In genomic region chr3:79083030-79083429, GRCm38 (mm10) we compare ENCODE assay signal across 27 mouse cellular contexts.
"Had no signal": no experiment of that assay in that cellular context is flagged by ENCODE, and none has a peak within 500 bp of the region (broad histone marks: within the 10 kb centered on the region; RNA-seq: fewer than 3 reads in every experiment).

No protein-coding gene starts in this region.

- H3K4me3 ChIP-seq: embryonic facial prominence, embryonic 10.5 days; embryonic facial prominence, embryonic 12.5 days; embryonic facial prominence, embryonic 13.5 days; embryonic facial prominence, embryonic 15.5 days; erythroblast, embryonic 14.5 days; forebrain, embryonic 10.5 days; forebrain, embryonic 12.5 days; forebrain, embryonic 13.5 days; forebrain, embryonic 15.5 days; gastrocnemius, adult 2 months had no signal

- DNase-seq: cerebellum, adult 18-20 months; cerebellum, adult 2 months; cerebellum, adult 8-10 months; cerebellum, adult 9-10 months; cerebellum, adult 9-11 months; cerebellum, postnatal 10 days; cerebellum, postnatal 14 days; cerebellum, postnatal 25 days; cerebellum, postnatal 36 days; embryo, embryonic 11 days; forebrain, postnatal 0 days; gastrocnemius, adult 2 months; gastrocnemius, postnatal 10 days; gastrocnemius, postnatal 14 days; gastrocnemius, postnatal 25 days; gastrocnemius, postnatal 36 days had no signal

- H3K9ac ChIP-seq: embryonic facial prominence, embryonic 12.5 days; embryonic facial prominence, embryonic 13.5 days; embryonic facial prominence, embryonic 15.5 days; forebrain, embryonic 12.5 days; forebrain, embryonic 13.5 days; forebrain, embryonic 15.5 days; forebrain, postnatal 0 days had no signal

- H3K4me1 ChIP-seq: embryonic facial prominence, embryonic 10.5 days; embryonic facial prominence, embryonic 12.5 days; embryonic facial prominence, embryonic 13.5 days; embryonic facial prominence, embryonic 15.5 days; forebrain, embryonic 10.5 days; forebrain, embryonic 12.5 days; forebrain, embryonic 13.5 days; forebrain, embryonic 15.5 days had no signal

- H3K27me3 ChIP-seq: embryonic facial prominence, embryonic 12.5 days; embryonic facial prominence, embryonic 13.5 days; embryonic facial prominence, embryonic 15.5 days; forebrain, embryonic 12.5 days; forebrain, embryonic 13.5 days; forebrain, embryonic 15.5 days had no signal

- H3K9me3 ChIP-seq: embryonic facial prominence, embryonic 10.5 days; embryonic facial prominence, embryonic 12.5 days; embryonic facial prominence, embryonic 13.5 days; embryonic facial prominence, embryonic 15.5 days; forebrain, embryonic 10.5 days; forebrain, embryonic 12.5 days; forebrain, embryonic 13.5 days; forebrain, embryonic 15.5 days had no signal

- H3K27ac ChIP-seq: embryonic facial prominence, embryonic 10.5 days; embryonic facial prominence, embryonic 12.5 days; embryonic facial prominence, embryonic 13.5 days; embryonic facial prominence, embryonic 15.5 days; forebrain, embryonic 10.5 days; forebrain, embryonic 12.5 days; forebrain, embryonic 13.5 days; forebrain, embryonic 15.5 days; gastrocnemius, adult 2 months had no signal

- H3K4me2 ChIP-seq: embryonic facial prominence, embryonic 12.5 days; embryonic facial prominence, embryonic 13.5 days; embryonic facial prominence, embryonic 15.5 days; forebrain, embryonic 12.5 days; forebrain, embryonic 13.5 days; forebrain, embryonic 15.5 days had no signal

- ATAC-seq: forebrain, embryonic 13.5 days; forebrain, embryonic 14.5 days; forebrain, embryonic 15.5 days; forebrain, embryonic 16.5 days; forebrain, postnatal 0 days had no signal
